In the genomic region with DNA sequence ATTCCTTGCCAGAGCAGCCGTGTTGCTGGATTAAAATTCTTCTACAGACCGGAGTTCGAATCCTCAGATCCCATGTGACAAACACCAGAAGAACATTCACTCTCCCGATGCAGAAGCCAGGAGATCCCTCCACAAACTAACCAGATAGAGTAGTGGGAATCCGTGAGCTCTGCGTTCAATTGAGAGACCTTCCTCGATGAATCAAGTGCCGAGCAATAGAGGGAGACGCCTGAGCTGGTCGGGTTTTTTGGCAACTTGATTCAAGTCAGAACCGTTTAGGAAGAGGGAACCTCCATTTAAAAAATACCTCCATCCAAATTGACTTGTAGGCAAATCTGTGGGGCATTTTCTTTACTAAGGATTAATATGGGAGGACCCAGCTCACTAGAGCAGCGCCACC, we compare ENCODE assay signal across 14 mouse cellular contexts.
"Had no signal": no experiment of that assay in that cellular context is flagged by ENCODE, and none has a peak within 500 bp of the region (broad histone marks: within the 10 kb centered on the region; RNA-seq: fewer than 3 reads in every experiment).

No protein-coding gene starts in this region.

- H3K27me3 ChIP-seq: neural tube, embryonic 12.5 days; stomach, embryonic 15.5 days had no signal

- H3K9ac ChIP-seq: lung, embryonic 14.5 days; midbrain, embryonic 12.5 days; neural tube, embryonic 12.5 days; stomach, embryonic 15.5 days had no signal

- H3K36me3 ChIP-seq: midbrain, embryonic 10.5 days; midbrain, embryonic 12.5 days; neural tube, embryonic 12.5 days; stomach, embryonic 15.5 days had no signal

- H3K4me2 ChIP-seq: lung, embryonic 14.5 days; midbrain, embryonic 12.5 days; neural tube, embryonic 12.5 days; stomach, embryonic 15.5 days had no signal

- H3K9me3 ChIP-seq: midbrain, embryonic 10.5 days; stomach, embryonic 15.5 days had no signal

- H3K4me3 ChIP-seq: midbrain, embryonic 10.5 days; midbrain, embryonic 12.5 days; neural tube, embryonic 12.5 days; stomach, embryonic 15.5 days had no signal

- DNase-seq: lung, adult 18-20 months; lung, embryonic 14.5 days; lung, postnatal 10 days; lung, postnatal 4 days; midbrain, embryonic 14.5 days; right cerebral cortex, postnatal 14 days; thymus, adult 2 months; thymus, postnatal 14 days; thymus, postnatal 36 days had no signal

- H3K27ac ChIP-seq: midbrain, embryonic 10.5 days; midbrain, embryonic 12.5 days; neural tube, embryonic 12.5 days; stomach, embryonic 15.5 days; stomach, postnatal 0 days had no signal

- H3K4me1 ChIP-seq: midbrain, embryonic 12.5 days; neural tube, embryonic 12.5 days; stomach, embryonic 15.5 days had no signal
